Mouse (Mus musculus): ENCODE data around the gene Nrsn2.
"Not testable (repeated sequence)": the region's sequence is repeated elsewhere in the genome, so short reads cannot be mapped to it uniquely, and the experiment has no call there.

Gene Nrsn2

DNA sequence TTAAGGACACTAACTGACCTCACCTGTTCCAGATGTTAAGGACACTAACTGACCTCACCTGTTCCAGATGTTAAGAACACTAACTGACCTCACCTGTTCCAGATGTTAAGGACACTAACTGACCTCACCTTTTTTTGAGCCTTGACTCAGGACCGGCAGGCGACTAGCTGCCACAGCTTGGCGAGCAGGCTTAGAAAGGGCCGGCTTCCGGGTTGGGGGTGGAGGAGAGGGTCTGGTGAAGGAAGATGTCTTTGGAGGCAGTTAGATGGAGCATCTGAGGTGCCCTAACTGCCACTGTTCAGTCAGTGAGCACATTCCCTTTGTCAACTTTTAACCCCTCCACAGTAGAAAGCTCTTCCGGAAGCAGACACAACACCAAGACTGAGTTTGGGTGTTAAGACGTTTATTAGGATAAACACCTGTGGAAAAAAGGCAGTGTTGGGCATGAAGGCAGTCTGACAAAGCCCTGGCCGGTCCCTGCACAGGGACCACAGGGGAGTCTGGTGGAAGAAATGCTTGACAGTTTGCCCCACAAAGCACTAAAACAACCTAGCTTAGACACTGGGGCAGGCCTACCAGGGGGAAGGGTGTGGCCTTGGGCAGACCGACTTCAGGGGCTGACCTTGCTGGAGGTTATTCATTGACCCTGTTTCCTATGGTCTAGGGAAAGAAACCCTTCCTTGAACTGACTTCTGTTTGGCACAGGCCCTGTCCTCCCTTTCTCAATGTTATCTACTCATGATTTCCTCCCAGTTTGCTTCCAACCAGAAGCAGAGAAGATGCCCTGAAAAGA is 17.0 kb upstream of the Nrsn2 start:
- no peak for ATAC-seq (ENCODE audit: insufficient number of reproducible peaks, low FRiP score, low TSS enrichment)

GRCm38 (mm10) chr2:152392786-152393185 is 16.3 kb upstream of the Nrsn2 start:
- ATAC-seq (ENCODE audit: insufficient number of reproducible peaks, low FRiP score, low TSS enrichment), result peak; percentile 51

GRCm38 (mm10) chr2:152384191-152384590 is 7.8 kb upstream of the Nrsn2 start:
- no peak for ATAC-seq (ENCODE audit: insufficient number of reproducible peaks, low FRiP score, low TSS enrichment)

DNA sequence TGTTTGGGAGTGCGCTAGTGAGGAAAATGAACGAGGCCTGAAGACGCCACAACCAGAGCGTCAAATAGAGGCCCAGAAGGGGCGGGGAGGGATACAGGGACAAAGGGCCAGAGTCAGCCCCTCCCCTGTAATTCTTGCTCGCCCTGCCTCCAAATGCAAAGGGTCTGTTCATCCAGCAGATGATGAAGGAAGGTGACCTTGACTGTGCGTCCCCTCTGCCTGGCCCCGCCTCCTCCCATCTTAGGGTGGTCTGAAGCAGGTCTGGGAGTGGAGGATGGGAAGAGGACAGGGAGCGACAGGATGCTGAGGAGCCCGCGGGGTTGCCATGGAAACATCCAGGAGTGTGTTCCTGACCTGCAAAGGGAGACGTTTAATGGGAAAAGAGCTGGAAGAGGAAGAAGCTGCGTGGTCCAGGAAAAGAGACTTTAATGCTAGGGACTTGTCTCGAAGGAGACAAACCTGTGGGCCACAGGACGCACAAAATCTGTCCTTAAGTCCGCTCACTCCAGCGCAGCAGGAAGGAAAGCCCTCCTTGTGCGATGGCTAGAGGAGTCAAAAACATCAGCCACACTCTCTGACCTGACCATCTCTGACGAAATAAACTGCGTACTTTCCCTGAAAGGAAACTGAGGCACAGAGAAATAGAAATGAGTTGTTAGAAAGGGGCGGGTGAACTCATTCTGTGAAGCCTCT is 640 bp downstream of the Nrsn2 start:
- ATAC-seq (ENCODE audit: insufficient number of reproducible peaks, low FRiP score, low TSS enrichment), result 0 out of 2 replicates have a peak, but pooled peaks have one; percentile 45

GRCm38 (mm10) chr2:152373547-152373946 is 2.9 kb downstream of the Nrsn2 start:
- no peak for ATAC-seq (ENCODE audit: insufficient number of reproducible peaks, low FRiP score, low TSS enrichment)

GRCm38 (mm10) chr2:152372661-152373060 is 3.8 kb downstream of the Nrsn2 start:
- ATAC-seq (ENCODE audit: insufficient number of reproducible peaks, low FRiP score, low TSS enrichment), result no peak

DNA sequence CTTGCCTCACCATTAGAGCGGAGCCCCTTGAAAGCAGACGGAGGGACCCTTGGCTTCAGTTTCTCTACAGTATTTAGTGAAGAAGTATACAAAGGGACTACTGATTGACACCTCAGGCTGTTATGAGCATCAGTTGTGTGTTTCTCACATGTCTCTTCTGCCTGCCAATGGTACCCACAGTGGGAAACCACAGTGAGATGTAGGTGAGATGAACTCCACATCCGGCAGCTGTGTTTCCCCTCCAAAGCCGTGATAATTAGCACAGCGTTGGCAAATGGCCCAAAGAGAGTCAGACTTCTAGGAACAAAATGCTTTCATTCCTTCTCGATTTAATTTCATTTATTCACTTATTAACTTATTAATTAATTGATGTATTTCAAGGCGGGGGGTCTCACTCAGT is 4.3 kb downstream of the Nrsn2 start:
- no peak for ATAC-seq (ENCODE audit: insufficient number of reproducible peaks, low FRiP score, low TSS enrichment)

DNA sequence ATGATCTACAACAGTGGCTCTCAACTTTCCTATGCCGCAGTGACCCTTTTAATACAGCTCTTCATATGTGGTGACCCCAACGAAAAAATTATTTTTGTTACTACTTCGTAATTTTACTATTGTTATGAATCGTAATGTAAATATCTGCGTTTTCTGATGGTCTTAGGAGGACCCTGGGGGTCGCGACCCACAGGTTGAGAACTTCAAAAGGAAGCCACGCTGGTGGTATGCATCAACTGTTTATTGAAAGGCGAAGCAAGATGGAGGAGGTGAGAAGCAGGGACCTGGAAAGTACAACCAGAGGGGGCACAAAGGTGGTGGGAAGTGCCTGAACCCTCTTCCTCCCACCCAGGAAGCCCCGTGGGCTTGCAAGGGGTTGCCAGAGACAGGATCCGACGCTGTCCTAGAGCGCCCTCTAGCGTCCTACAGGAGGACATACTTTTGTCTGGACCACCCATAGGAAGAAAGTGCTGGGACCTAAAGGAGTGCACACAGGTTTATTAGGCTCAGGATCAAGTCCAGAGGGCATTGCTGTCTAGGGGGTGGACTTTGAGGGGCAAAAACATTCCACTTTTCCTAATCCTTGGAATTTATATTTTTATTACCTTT is 7.8 kb downstream of the Nrsn2 start:
- ATAC-seq (ENCODE audit: insufficient number of reproducible peaks, low FRiP score, low TSS enrichment), result 0 out of 2 replicates have a peak, but pooled peaks have one; percentile 45

DNA sequence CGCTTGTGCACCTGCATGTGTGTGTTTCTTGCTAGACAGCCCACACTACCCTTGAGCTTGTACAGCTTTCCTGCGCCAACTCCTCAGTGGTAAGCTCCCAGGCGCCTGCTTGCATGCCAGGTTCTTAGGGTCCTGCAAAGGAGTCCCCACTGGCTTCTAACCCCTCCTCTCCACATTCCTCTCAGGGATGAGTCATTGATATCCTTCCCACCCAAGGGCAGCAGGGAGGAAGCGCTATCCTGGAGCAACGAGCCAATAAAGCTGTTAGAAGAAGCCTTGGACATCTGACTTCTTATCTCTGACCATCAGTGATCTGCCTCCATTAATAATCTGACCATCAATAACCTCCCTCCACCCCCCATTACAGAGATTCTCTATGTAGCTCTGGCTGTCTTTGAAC is 8.5 kb downstream of the Nrsn2 start:
- no peak for ATAC-seq (ENCODE audit: insufficient number of reproducible peaks, low FRiP score, low TSS enrichment)

GRCm38 (mm10) chr2:152363245-152364147 is 12.9 kb downstream of the Nrsn2 start:
- ATAC-seq (ENCODE audit: insufficient number of reproducible peaks, low FRiP score, low TSS enrichment), result peak; percentile 75; the same call in 1 of the 2 replicates

- ATAC-seq (ENCODE audit: insufficient number of reproducible peaks, low FRiP score, low TSS enrichment), result no peak
Measured at GRCm38 (mm10) chr2:152361193-152361592, 15.2 kb downstream of the Nrsn2 start.

GRCm38 (mm10) chr2:152360271-152360775 is 16.1 kb downstream of the Nrsn2 start:
- no peak for ATAC-seq (ENCODE audit: insufficient number of reproducible peaks, low FRiP score, low TSS enrichment)

GRCm38 (mm10) chr2:152359616-152360015 is 16.8 kb downstream of the Nrsn2 start:
- no peak for ATAC-seq (ENCODE audit: insufficient number of reproducible peaks, low FRiP score, low TSS enrichment)

- not testable (repeated sequence) for ATAC-seq (ENCODE audit: insufficient number of reproducible peaks, low FRiP score, low TSS enrichment)
Measured at GRCm38 (mm10) chr2:152358977-152359376, 17.5 kb downstream of the Nrsn2 start.

GRCm38 (mm10) chr2:152357254-152357653 is 19.2 kb downstream of the Nrsn2 start:
- ATAC-seq (ENCODE audit: insufficient number of reproducible peaks, low FRiP score, low TSS enrichment), result no peak

DNA sequence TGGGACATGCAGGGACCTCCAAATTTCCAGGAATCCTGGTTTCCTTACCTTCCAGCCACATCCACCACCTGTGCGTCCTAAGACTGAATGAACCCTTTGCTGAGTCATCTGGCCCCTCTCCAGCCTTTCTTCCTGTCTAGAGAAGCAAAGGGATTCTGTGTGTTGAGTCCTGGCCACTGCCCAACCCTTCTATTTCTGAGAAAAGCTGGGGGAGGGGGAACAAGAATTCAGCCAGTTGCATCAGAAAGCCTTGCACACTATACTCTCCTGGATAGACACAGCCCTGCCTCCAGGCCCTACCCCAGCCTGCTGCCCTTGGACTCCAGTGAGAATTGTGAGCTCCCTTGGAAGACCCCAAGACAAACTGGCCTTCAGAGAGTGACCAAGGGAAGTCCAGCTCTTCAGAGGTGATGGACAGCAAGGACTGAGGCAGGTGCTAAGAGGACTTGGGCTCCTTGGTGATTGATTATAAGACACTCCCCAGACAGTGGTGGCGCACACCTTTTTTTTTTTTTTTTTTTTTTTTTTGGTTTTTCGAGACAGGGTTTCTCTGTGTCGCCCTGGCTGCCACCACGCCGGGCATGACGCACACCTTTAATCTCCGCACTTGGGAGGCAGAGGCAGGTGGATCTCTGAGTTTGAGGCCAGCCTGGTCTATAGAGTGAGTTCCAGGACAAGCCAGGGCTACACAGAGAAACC is 26.4 kb downstream of the Nrsn2 start:
- ATAC-seq (ENCODE audit: insufficient number of reproducible peaks, low FRiP score, low TSS enrichment), result no peak

- ATAC-seq (ENCODE audit: insufficient number of reproducible peaks, low FRiP score, low TSS enrichment), result no peak
Measured at GRCm38 (mm10) chr2:152349205-152349604, 27.2 kb downstream of the Nrsn2 start.

DNA sequence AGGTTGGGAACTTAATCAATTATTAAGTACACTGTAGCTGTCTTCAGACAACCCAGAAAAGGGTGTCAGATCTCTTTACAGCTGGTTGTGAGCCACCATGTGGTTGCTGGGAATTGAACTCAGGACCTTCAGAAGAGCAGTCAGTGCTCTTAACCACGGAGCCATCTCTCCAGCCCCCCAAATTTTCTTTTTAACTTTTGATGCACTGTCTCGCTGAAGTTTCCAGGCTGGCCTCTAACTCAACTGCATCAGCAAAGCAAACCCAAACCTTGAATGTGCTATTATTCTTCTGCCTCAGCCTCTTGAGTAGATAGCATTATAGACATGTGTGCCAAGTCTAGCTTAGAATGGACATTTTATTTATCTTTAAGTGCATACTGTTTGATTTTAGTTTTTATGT is 28.7 kb downstream of the Nrsn2 start:
- no peak for ATAC-seq (ENCODE audit: insufficient number of reproducible peaks, low FRiP score, low TSS enrichment)

GRCm38 (mm10) chr2:152346776-152347465 is 29.5 kb downstream of the Nrsn2 start:
- ATAC-seq (ENCODE audit: insufficient number of reproducible peaks, low FRiP score, low TSS enrichment), result no peak
